Mouse (Mus musculus) inflammation-experienced regulatory T-cells (primary cell): ENCODE data around the gene Gm10521. TPM values are rescaled to one million over a fixed set of nuclear protein-coding genes. Genes with fewer than 3 reads are reported as not detected.

Source experiments
- polyA plus RNA-seq, 2 experiments: library from polyadenylated mRNA; unstranded; fragments of 100-300 nt; shearing (Covaris generic); gene quantifications; one replicate each; pipeline ENCODE4 v1.2.1; 2017

Gene Gm10521
- polyA plus RNA-seq = under 1 TPM; 0.32 to 0.47 TPM

GRCm38 (mm10) chr1:171895364-171895763, at the start of gene Gm10521:
Gene Gm10521 (plus strand): TSS chr1:171895664.

GRCm38 (mm10) chr1:171917305-171918039, 22.0 kb downstream of the Gm10521 start, which contains the start of gene Slamf6:
Gene Slamf6 (plus strand): TSS chr1:171917515.

Other genes with a start within 250 kb of the Gm10521 start
- gene Slamf7, start 242.6 kb upstream of the Gm10521 start, polyA plus RNA-seq = 10 to 100 TPM in 1 of 2 experiments, 1 to 10 TPM in 1; 5.4 to 10.5 TPM
- 100 to 1,000 TPM; 392 to 447 TPM for gene Cd48, start 213.7 kb upstream of the Gm10521 start, polyA plus RNA-seq
- gene Slamf1, start 128.5 kb upstream of the Gm10521 start, polyA plus RNA-seq = 100 to 1,000 TPM in 1 of 2 experiments, 10 to 100 TPM in 1; 48.0 to 101 TPM
- gene Cd84, start 56.0 kb upstream of the Gm10521 start, polyA plus RNA-seq = 100 to 1,000 TPM; 128 to 133 TPM
- gene Slamf6, start 21.9 kb downstream of the Gm10521 start, polyA plus RNA-seq = 100 to 1,000 TPM; 436 to 467 TPM
- under 1 TPM; 0.72 to 0.95 TPM for gene Vangl2, start 132.8 kb downstream of the Gm10521 start, polyA plus RNA-seq
- under 1 TPM in 1 of 2 experiments, not detected in 1; 0.78 TPM for gene Nhlh1, start 161.9 kb downstream of the Gm10521 start, polyA plus RNA-seq
- 100 to 1,000 TPM; 198 to 237 TPM for gene Copa, start 186.9 kb downstream of the Gm10521 start, polyA plus RNA-seq
- 100 to 1,000 TPM; 131 to 141 TPM for gene Ncstn, start 187.1 kb downstream of the Gm10521 start, polyA plus RNA-seq
- 10 to 100 TPM; 44.8 to 54.5 TPM for gene Pex19, start 231.1 kb downstream of the Gm10521 start, polyA plus RNA-seq